Mouse (Mus musculus) frontal cortex, postnatal 25 days (tissue): Measurements from ENCODE around the gene Cep78.

Experiments
- DNase-seq, 2 experiments: peaks; one replicate each; pipeline ENCODE4 v3.0.0; 2022; ENCODE audit warnings: low spot score in 2 of 2

Gene Cep78

GRCm38 (mm10) chr19:15910488-15910887, 74.3 kb downstream of the Cep78 start:
- no peak for DNase-seq

- DNase-seq: no peak
These were observed 76.8 kb downstream of the Cep78 start for GRCm38 (mm10) chr19:15908016-15908415.
